Mouse (Mus musculus): ENCODE measurements around the gene Btd.

DNA sequence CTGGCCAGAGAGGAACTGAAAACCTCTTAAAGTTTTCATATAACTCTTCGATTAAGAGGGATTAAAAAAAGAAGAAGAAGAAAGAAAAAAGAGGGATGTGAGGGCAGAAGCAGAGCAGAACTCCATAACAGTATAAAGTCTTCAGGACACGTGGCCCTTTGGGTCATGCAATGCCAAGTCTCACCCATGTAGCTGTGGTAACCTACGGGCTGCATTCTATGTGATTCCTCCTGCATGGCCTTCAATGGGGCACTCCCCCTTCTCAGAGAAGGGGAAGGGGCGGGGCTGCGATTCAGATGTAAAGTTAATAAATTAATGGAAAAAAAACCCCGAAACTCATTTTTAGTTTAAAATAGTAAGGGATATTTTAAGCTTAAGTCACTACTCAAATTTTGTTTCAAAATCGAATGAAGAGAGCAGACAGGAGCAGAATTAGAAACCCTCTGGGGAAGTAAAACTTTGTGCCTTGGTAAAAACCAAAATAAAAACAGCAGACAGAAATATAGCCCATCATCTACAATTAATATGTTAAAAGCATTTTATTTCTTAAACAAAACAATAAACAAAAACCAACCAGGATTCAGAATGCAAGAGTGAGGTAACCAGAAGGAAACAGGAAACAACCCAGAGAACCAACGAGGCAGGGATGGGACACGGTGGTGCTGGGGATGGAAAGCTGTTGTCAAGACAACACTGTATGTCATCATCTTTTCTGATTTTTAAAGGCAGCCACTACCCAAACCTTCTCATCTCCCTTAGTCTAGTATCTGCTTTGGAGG is 55.6 kb downstream of the Btd start:
- TF ChIP-seq GATA1 (IDR thresholded peaks at IDR 0.05; ENCODE audit: borderline replicate concordance, low read length), result no peak
- no peak for TF ChIP-seq FLI1 (IDR thresholded peaks at IDR 0.05; ENCODE audit: low read length)
